Comparison of ENCODE assay signal across 16 mouse cellular contexts in the genomic region with DNA sequence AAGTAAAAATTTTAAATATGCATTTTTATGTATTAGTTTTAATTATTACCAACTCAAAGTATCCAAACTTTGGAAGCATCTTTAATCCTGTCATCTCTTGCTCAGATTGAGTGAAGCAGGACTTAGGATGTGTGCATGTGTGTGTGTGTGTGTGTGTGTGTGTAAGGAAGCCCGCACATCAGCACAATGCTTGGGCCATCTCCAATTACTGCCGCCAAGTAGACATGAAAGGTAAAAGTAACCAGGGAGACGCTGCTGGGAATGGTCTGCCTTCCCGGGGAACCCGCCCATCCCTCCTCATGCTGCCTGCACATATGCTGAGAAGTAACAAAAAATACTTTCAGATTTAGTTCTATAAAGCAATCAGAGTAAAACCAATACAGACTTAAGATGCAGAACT.
"Had no signal": no experiment of that assay in that cellular context is flagged by ENCODE, and none has a peak within 500 bp of the region (broad histone marks: within the 10 kb centered on the region; RNA-seq: fewer than 3 reads in every experiment).

No protein-coding gene starts in this region.

- H3K9ac ChIP-seq: limb, embryonic 15.5 days; liver, embryonic 12.5 days; lung, embryonic 14.5 days; midbrain, embryonic 15.5 days; neural tube, embryonic 13.5 days had no signal

- H3K27ac ChIP-seq: kidney, postnatal 0 days; limb, embryonic 15.5 days; liver, embryonic 12.5 days; midbrain, embryonic 10.5 days; midbrain, embryonic 15.5 days; neural tube, embryonic 13.5 days had no signal

- H3K27me3 ChIP-seq: limb, embryonic 15.5 days; liver, embryonic 12.5 days; midbrain, embryonic 15.5 days; neural tube, embryonic 13.5 days had no signal

- H3K9me3 ChIP-seq: limb, embryonic 15.5 days; liver, embryonic 12.5 days; midbrain, embryonic 10.5 days; midbrain, embryonic 15.5 days; neural tube, embryonic 13.5 days had no signal

- ATAC-seq: liver, embryonic 12.5 days; midbrain, embryonic 15.5 days had no signal

- H3K4me3 ChIP-seq: limb, embryonic 15.5 days; liver, embryonic 12.5 days; midbrain, embryonic 10.5 days; midbrain, embryonic 15.5 days; neural tube, embryonic 13.5 days had no signal

- DNase-seq: kidney, adult 9 months; kidney, postnatal 36 days; layer of hippocampus, adult 9-11 months; layer of hippocampus, postnatal 36 days; lung, embryonic 14.5 days; lung, postnatal 10 days; lung, postnatal 4 days; right cerebral cortex, adult 18-20 months; right cerebral cortex, postnatal 25 days; thymus, postnatal 36 days had no signal

- H3K4me1 ChIP-seq: limb, embryonic 15.5 days; midbrain, embryonic 15.5 days; neural tube, embryonic 13.5 days had no signal

- H3K4me2 ChIP-seq: limb, embryonic 15.5 days; liver, embryonic 12.5 days; lung, embryonic 14.5 days; midbrain, embryonic 15.5 days; neural tube, embryonic 13.5 days had no signal
